Mouse (Mus musculus) midbrain, embryonic 13.5 days (tissue): Measurements from ENCODE around the gene Cpa5. TPM values are rescaled to one million over a fixed set of nuclear protein-coding genes. Genes with fewer than 3 reads are reported as not detected.

Experiments
- ATAC-seq: fragments of 200-750 bp; cut with Nextera tagmentation; 2 replicates; pipeline ENCODE4 v1.8.0; 2017; ENCODE audit warnings: mild to moderate bottlenecking, moderate TSS enrichment, moderate library complexity
- H3K27ac ChIP-seq: fragments of 300-500 bp; sonication (generic); 2 replicates; pipeline ENCODE4 v1.5.1; 2015; ENCODE audit warnings: inconsistent platforms, mild to moderate bottlenecking, moderate library complexity
- H3K27me3 ChIP-seq: fragments of 300-500 bp; sonication (generic); 2 replicates; pipeline ENCODE4 v1.6.1; 2015; ENCODE audit warnings: mild to moderate bottlenecking, inconsistent platforms
- H3K36me3 ChIP-seq: fragments of 300-500 bp; sonication (generic); 2 replicates; pipeline ENCODE4 v1.6.1; 2015; ENCODE audit warnings: mild to moderate bottlenecking, inconsistent platforms
- H3K4me1 ChIP-seq: fragments of 300-500 bp; sonication (generic); replicated peaks from 2 replicates; pipeline ENCODE4 v1.6.1; 2015; ENCODE audit warnings: inconsistent platforms
- H3K4me2 ChIP-seq: fragments of 300-500 bp; sonication (generic); replicated peaks from 2 replicates; pipeline ENCODE4 v1.6.1; 2015; ENCODE audit warnings: moderate library complexity, mild to moderate bottlenecking, inconsistent platforms
- H3K4me3 ChIP-seq: fragments of 300-500 bp; sonication (generic); replicated peaks from 2 replicates; pipeline ENCODE4 v1.5.1; 2015; ENCODE audit warnings: mild to moderate bottlenecking, inconsistent platforms
- H3K9ac ChIP-seq: fragments of 300-500 bp; sonication (generic); replicated peaks from 2 replicates; pipeline ENCODE4 v1.6.1; 2015; ENCODE audit warnings: mild to moderate bottlenecking, inconsistent platforms
- H3K9me3 ChIP-seq: fragments of 300-500 bp; sonication (generic); 2 replicates; pipeline ENCODE4 v1.6.1; 2016; ENCODE audit warnings: mild to moderate bottlenecking, inconsistent platforms
- WGBS: fragments of 180-500 bp; shearing (Covaris S2); methylation state at CpG from one replicate; pipeline ENCODE4 v1.1.7; 2015; 5-methylcytosine and 5-hydroxymethylcytosine counted together
- polyA plus RNA-seq: library from polyadenylated mRNA; unstranded; fragments of >200 nt; fragmentation: Nextera tagmentation; extraction: Ambion mirVana; gene quantifications from 2 replicates; pipeline ENCODE4 v1.2.1, GENCODE M21; 2015

The Cpa5 gene
- polyA plus RNA-seq, 1 experiment from 2014 or later = not detected

GRCm38 (mm10) chr6:30621986-30622389, 11.2 kb downstream of the Cpa5 start:
- Histone ChIP-seq H3K4me1 (peaks cover 30% of the 10 kb centered on the region), H3K9ac (no peak overlapping the region), H3K4me2 (no peak overlapping the region), H3K36me3 (no peaks in the 10 kb centered on the region), H3K27ac (no peak overlapping the region), H3K27me3 (no peaks in the 10 kb centered on the region), H3K4me3 (no peak overlapping the region), H3K9me3 (no peaks in the 10 kb centered on the region)
- WGBS = 80% methylated on average over 4 of the region's 4 CpGs
- no peak for ATAC-seq

- ATAC-seq = no peak
- WGBS = 96% methylated on average over 9 of the region's 9 CpGs
- Histone ChIP-seq H3K4me2 (no peak overlapping the region), H3K36me3 (no peaks in the 10 kb centered on the region), H3K9me3 (no peaks in the 10 kb centered on the region), H3K9ac (no peak overlapping the region), H3K27me3 (no peaks in the 10 kb centered on the region), H3K4me3 (no peak overlapping the region), H3K27ac (no peak overlapping the region), H3K4me1 (peaks cover 15% of the 10 kb centered on the region)
These were observed 14.0 kb downstream of the Cpa5 start for GRCm38 (mm10) chr6:30624763-30625162.

GRCm38 (mm10) chr6:30628152-30628551, 17.3 kb downstream of the Cpa5 start:
- Histone ChIP-seq H3K4me2 (no peak overlapping the region), H3K27ac (peak overlapping the region; percentile 77), H3K9me3 (no peaks in the 10 kb centered on the region), H3K9ac (no peak overlapping the region), H3K4me1 (peaks cover 12% of the 10 kb centered on the region), H3K27me3 (no peaks in the 10 kb centered on the region), H3K36me3 (no peaks in the 10 kb centered on the region), H3K4me3 (no peak overlapping the region)
- peak; percentile 80 for ATAC-seq
- 41% methylated on average over 6 of the region's 6 CpGs for WGBS

GRCm38 (mm10) chr6:30629989-30630388, 19.2 kb downstream of the Cpa5 start:
- no peak for ATAC-seq
- 100% methylated on average over 1 of the region's 1 CpGs for WGBS
- no peaks in the 10 kb centered on the region for H3K36me3 ChIP-seq
- no peaks in the 10 kb centered on the region for H3K9me3 ChIP-seq
- H3K4me3 ChIP-seq = no peak overlapping the region
- H3K27ac ChIP-seq = no peak overlapping the region
- H3K27me3 ChIP-seq = no peaks in the 10 kb centered on the region
- peaks cover 12% of the 10 kb centered on the region for H3K4me1 ChIP-seq
- no peak overlapping the region for H3K4me2 ChIP-seq
- no peak overlapping the region for H3K9ac ChIP-seq

DNA sequence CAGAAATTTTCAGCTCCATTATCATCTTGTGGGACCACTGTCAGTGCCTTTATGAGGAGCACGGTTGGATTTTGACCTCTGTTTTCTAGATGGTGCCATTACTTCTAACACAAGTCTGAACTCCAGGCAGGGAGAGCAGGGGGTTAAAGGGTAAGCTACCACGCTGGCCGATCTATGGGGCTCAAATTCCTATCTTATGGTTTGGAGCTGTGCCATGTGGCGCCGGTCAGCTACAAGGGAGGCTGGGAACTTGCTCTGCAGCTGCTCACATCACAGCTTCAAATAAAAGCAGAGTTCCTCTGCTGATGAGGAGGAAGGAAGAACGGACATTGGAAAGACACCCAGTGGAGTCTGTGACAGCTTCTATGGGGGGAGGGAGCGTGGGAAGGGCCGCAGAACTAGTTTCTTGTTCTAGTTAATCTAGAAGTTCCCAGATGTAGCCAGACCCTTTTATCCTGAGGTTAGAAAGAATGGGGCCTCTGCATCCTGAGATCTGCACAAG, 24.6 kb downstream of the Cpa5 start:
- no peaks in the 10 kb centered on the region for H3K27me3 ChIP-seq
- H3K9me3 ChIP-seq = no peaks in the 10 kb centered on the region
- no peak overlapping the region for H3K9ac ChIP-seq
- no peaks in the 10 kb centered on the region for H3K36me3 ChIP-seq
- peaks cover 11% of the 10 kb centered on the region for H3K4me1 ChIP-seq
- no peak overlapping the region for H3K4me3 ChIP-seq
- no peak overlapping the region for H3K27ac ChIP-seq
- no peak for ATAC-seq
- WGBS = 54% methylated on average over 8 of the region's 8 CpGs
- no peak overlapping the region for H3K4me2 ChIP-seq

GRCm38 (mm10) chr6:30636186-30636842, 25.5 kb downstream of the Cpa5 start:
- no peak for ATAC-seq
- Histone ChIP-seq H3K4me2 (no peak overlapping the region), H3K36me3 (no peaks in the 10 kb centered on the region), H3K9me3 (no peaks in the 10 kb centered on the region), H3K4me3 (no peak overlapping the region), H3K27me3 (no peaks in the 10 kb centered on the region), H3K4me1 (peaks cover 11% of the 10 kb centered on the region), H3K9ac (no peak overlapping the region), H3K27ac (no peak overlapping the region)
- WGBS = 27% methylated on average over 4 of the region's 4 CpGs

DNA sequence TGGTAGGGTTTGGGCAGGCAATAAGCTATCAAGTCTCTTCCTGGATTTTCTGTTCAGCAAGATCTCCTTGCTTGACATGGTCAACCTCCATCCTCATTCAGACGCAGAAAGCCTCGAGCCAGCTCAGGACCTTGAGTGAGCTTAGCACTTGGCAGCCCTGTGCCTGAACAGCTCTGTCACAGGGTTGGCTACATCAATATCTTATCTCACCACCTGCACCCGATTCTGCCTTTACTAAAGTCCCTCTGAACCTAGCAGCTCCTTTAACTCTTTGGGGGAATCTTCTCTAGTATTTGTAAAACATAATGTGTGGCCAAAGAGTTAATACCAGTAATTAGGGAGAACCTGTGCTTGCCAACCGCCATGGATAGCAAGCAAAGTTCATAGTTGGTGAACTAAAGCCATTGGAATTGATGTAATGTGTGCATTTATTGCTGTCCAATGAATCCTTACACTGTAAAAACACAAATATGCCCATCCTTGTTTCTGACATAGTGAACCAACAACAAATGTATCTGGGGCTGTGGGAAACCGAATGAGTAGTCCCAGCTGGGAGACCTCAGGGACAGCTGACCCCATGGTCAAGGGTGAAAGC, 28.0 kb downstream of the Cpa5 start, which contains the start of gene Cpa1:
Gene Cpa1, plus strand, starts transcription at position 545 of the 595 bp plus-strand sequence.
- Histone ChIP-seq H3K27me3 (no peaks in the 10 kb centered on the region), H3K9me3 (no peaks in the 10 kb centered on the region), H3K4me2 (no peak within 1 kb of the TSS), H3K4me3 (no peak within 1 kb of the TSS), H3K27ac (no peak within 1 kb of the TSS), H3K4me1 (peaks cover 11% of the 10 kb centered on the region), H3K9ac (no peak within 1 kb of the TSS), H3K36me3 (no peaks in the 10 kb centered on the region)
- 91% methylated on average over 5 of the region's 5 CpGs for WGBS
- ATAC-seq = no peak

GRCm38 (mm10) chr6:30643694-30644460, 33.1 kb downstream of the Cpa5 start:
- no peak overlapping the region for H3K4me2 ChIP-seq
- no peak overlapping the region for H3K9ac ChIP-seq
- no peaks in the 10 kb centered on the region for H3K36me3 ChIP-seq
- no peak for ATAC-seq
- H3K4me1 ChIP-seq = 0 out of 2 replicates have a peak, but pooled peaks cover 2% of the 10 kb centered on the region
- no peak overlapping the region for H3K27ac ChIP-seq
- H3K9me3 ChIP-seq = no peaks in the 10 kb centered on the region
- 90% methylated on average over 12 of the region's 12 CpGs for WGBS
- H3K4me3 ChIP-seq = no peak overlapping the region
- no peaks in the 10 kb centered on the region for H3K27me3 ChIP-seq

DNA sequence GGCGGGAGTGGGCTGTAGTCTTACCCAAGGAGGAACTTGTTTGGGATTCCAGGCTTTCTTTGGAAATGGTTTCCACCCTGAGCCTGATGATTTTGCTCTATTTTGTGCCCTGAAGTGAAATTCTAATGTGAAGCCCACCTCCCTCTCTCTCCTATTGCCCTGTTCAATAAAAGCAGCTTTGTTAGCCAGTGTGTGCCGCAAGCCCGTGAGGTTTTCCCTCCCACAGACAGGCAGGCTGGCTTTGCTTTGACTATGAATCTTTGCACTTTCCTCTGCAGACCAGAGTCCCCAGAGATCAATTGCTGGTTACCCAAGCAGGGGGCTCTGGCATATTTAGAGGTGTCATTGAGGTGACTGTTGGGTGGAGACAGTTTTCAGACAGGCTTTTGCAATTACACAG, 33.7 kb downstream of the Cpa5 start:
- Histone ChIP-seq H3K4me2 (no peak overlapping the region), H3K9ac (no peak overlapping the region), H3K4me3 (no peak overlapping the region), H3K9me3 (no peaks in the 10 kb centered on the region), H3K4me1 (0 out of 2 replicates have a peak, but pooled peaks cover 5% of the 10 kb centered on the region), H3K27ac (no peak overlapping the region), H3K36me3 (no peaks in the 10 kb centered on the region), H3K27me3 (no peaks in the 10 kb centered on the region)
- WGBS = 56% methylated on average over 3 of the region's 3 CpGs
- ATAC-seq = no peak

- ATAC-seq = no peak
- H3K4me2 ChIP-seq = no peak overlapping the region
- H3K27me3 ChIP-seq = no peaks in the 10 kb centered on the region
- no peak overlapping the region for H3K4me3 ChIP-seq
- no peak overlapping the region for H3K9ac ChIP-seq
- H3K4me1 ChIP-seq = 0 out of 2 replicates have a peak, but pooled peaks cover 10% of the 10 kb centered on the region
- H3K27ac ChIP-seq = no peak overlapping the region
- WGBS = 76% methylated on average over 6 of the region's 6 CpGs
- H3K36me3 ChIP-seq = no peaks in the 10 kb centered on the region
- no peaks in the 10 kb centered on the region for H3K9me3 ChIP-seq
These were observed 34.6 kb downstream of the Cpa5 start for GRCm38 (mm10) chr6:30645379-30645778.

DNA sequence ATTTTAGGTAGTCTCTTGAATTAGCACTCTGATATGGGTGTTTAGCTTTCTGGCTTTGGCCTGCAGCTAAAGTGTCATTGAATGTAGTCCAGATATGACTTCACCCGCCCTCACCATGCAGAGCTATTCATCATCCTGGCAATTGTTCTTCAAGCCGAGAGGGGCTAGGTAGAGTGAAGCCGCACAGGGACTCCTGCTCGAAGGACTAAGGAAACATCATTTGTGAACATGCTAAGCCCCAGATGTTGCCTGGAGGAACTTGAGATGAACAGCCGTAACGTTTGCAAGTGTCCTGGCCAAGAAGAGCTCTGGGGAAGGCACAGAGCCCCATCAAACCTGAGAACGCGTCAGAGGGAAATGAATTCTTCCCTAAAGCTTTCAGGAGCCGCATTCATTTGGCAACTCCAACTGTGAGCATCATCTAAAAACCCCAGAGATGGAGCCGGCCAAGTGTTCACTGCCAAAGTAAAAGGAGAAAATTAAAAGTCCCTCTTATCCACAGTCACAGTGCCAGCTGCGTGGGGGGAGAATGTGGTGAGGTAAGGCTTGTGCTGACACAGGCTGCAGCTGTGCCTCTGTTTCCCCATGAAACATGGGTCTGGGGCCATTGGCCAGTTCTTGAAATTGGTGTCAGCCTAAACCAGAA, 39.0 kb downstream of the Cpa5 start:
- H3K27ac ChIP-seq = no peak overlapping the region

More for the DNA sequence above, 39.0 kb downstream of the Cpa5 start:
- H3K9me3 ChIP-seq = no peaks in the 10 kb centered on the region
- H3K27me3 ChIP-seq = no peaks in the 10 kb centered on the region
- no peak overlapping the region for H3K9ac ChIP-seq
- H3K4me3 ChIP-seq = no peak overlapping the region
- no peak overlapping the region for H3K4me2 ChIP-seq
- ATAC-seq = no peak
- peaks cover 34% of the 10 kb centered on the region for H3K4me1 ChIP-seq
- H3K36me3 ChIP-seq = no peaks in the 10 kb centered on the region
- 76% methylated on average over 11 of the region's 11 CpGs for WGBS
